Mouse (Mus musculus) megakaryocyte progenitor cell, adult 5-6 weeks (primary cell): ENCODE measurements around the gene Sik3. TPM values are rescaled to one million over a fixed set of nuclear protein-coding genes. Genes with fewer than 3 reads are reported as not detected.

Experiments
- ATAC-seq: replicated peaks from 2 replicates; pipeline ENCODE4 v1.8.0; 2016; ENCODE audit warnings: mild to moderate bottlenecking, moderate TSS enrichment, inconsistent platforms; ENCODE audit not compliant: poor library complexity
- total RNA-seq, 2 experiments: library from RNA; stranded (forward) in 1 of 2; stranded (reverse) in 1 of 2; fragments of 157-497, 149-512 nt in 1 of 2; fragments of 200-1000 nt in 1 of 2; gene quantifications; 2 replicates each; pipeline versions ENCODE4 v1.2.3 to v1.2.4; 2015 to 2017

Sik3 gene
- total RNA-seq, 2 experiments from 2014 or later: 13.3 to 26.8 TPM

- ATAC-seq: no peak
These were observed 243.6 kb downstream of the Sik3 start for GRCm38 (mm10) chr9:46256177-46256576.

- ATAC-seq: peak; percentile 41; the same call in 1 of the 2 replicates
These were observed 244.2 kb downstream of the Sik3 start for GRCm38 (mm10) chr9:46256658-46257385.

- ATAC-seq: peak; percentile 95
These were observed 244.9 kb downstream of the Sik3 start for GRCm38 (mm10) chr9:46257546-46257945.

- ATAC-seq: no peak
These were observed 246.5 kb downstream of the Sik3 start for GRCm38 (mm10) chr9:46259111-46259510.

GRCm38 (mm10) chr9:46261131-46261530, 248.5 kb downstream of the Sik3 start:
- ATAC-seq: no peak

- no peak for ATAC-seq
These were observed 255.8 kb downstream of the Sik3 start, which contains the start of gene Apoa5 for GRCm38 (mm10) chr9:46268343-46268873. Apoa5 (plus strand) TSS chr9:46268633.

GRCm38 (mm10) chr9:46269125-46269524, 256.5 kb downstream of the Sik3 start:
- no peak for ATAC-seq

GRCm38 (mm10) chr9:46270782-46271181, 258.2 kb downstream of the Sik3 start:
- no peak for ATAC-seq

- peak; percentile 40 for ATAC-seq
These were observed 259.4 kb downstream of the Sik3 start for GRCm38 (mm10) chr9:46272070-46272469.

- peak; percentile 97 for ATAC-seq
These were observed 260.2 kb downstream of the Sik3 start, which contains the start of gene Zpr1 for GRCm38 (mm10) chr9:46272677-46273454. Zpr1 (plus strand) TSS chr9:46273064.

Other genes starting within 250 kb of the Sik3 start
- gene Cep164, start 184.1 kb upstream of the Sik3 start, total RNA-seq (2015): 9.7 and 15.5 TPM in 2 replicates
- 16.2 and 19.8 TPM in 2 replicates for gene Cep164, start 184.1 kb upstream of the Sik3 start, total RNA-seq (2017)
- gene Bace1, start 174.2 kb upstream of the Sik3 start, total RNA-seq (2015): 29.5 and 31.0 TPM in 2 replicates
- gene Bace1, start 174.2 kb upstream of the Sik3 start, total RNA-seq (2017): 33.4 and 44.1 TPM in 2 replicates
- gene Pcsk7, start 106.3 kb upstream of the Sik3 start, total RNA-seq (2015): 8.5 and 9.6 TPM in 2 replicates
- 11.2 and 14.4 TPM in 2 replicates for gene Pcsk7, start 106.3 kb upstream of the Sik3 start, total RNA-seq (2017)
- 20.3 and 21.2 TPM in 2 replicates for gene Rnf214, start 105.9 kb upstream of the Sik3 start, total RNA-seq (2015)
- gene Rnf214, start 105.9 kb upstream of the Sik3 start, total RNA-seq (2017): 26.5 and 27.4 TPM in 2 replicates
- 0.10 TPM in 2 replicates for gene Tagln, start 76.8 kb upstream of the Sik3 start, total RNA-seq (2015)
- gene Tagln, start 76.8 kb upstream of the Sik3 start, total RNA-seq (2017): not detected in 2 replicates
- gene Sidt2, start 57.6 kb upstream of the Sik3 start, total RNA-seq (2015): 29.4 and 32.7 TPM in 2 replicates
- gene Sidt2, start 57.6 kb upstream of the Sik3 start, total RNA-seq (2017): 15.3 and 21.9 TPM in 2 replicates
- gene Pafah1b2, start 130 bp upstream of the Sik3 start, total RNA-seq (2015): 50.8 and 60.9 TPM in 2 replicates
- gene Pafah1b2, start 130 bp upstream of the Sik3 start, total RNA-seq (2017): 111 and 112 TPM in 2 replicates
- gene Apoa1, start 215.8 kb downstream of the Sik3 start, total RNA-seq (2015): not detected in 2 replicates
- gene Apoa1, start 215.8 kb downstream of the Sik3 start, total RNA-seq (2017): not detected in 2 replicates
- gene Apoc3, start 222.8 kb downstream of the Sik3 start, total RNA-seq (2015): not detected in 2 replicates
- gene Apoc3, start 222.8 kb downstream of the Sik3 start, total RNA-seq (2017): not detected in 2 replicates
- not detected in 2 replicates for gene Apoa4, start 227.9 kb downstream of the Sik3 start, total RNA-seq (2015)
- gene Apoa4, start 227.9 kb downstream of the Sik3 start, total RNA-seq (2017): not detected in 2 replicates